Mouse (Mus musculus) urinary bladder, adult 2 months (tissue): ENCODE measurements around the gene Usp15. TPM values are rescaled to one million over a fixed set of nuclear protein-coding genes. Genes with fewer than 3 reads are reported as not detected.

ENCODE experiments used
- DNase-seq: peaks from one replicate; pipeline ENCODE4 v3.0.0; 2022; ENCODE audit warnings: low spot score
- polyA plus RNA-seq: library from polyadenylated mRNA; depleted of rRNA; stranded (reverse); fragments of >200 nt; gene quantifications from 2 replicates; pipeline ENCODE4 v1.2.3, GENCODE M21; 2012

Gene Usp15
- polyA plus RNA-seq, 1 experiment: 46.0 TPM

GRCm38 (mm10) chr10:123108121-123108520 is 88.7 kb downstream of the Usp15 start:
- no peak for DNase-seq

GRCm38 (mm10) chr10:123101303-123101702 is 95.5 kb downstream of the Usp15 start:
- no peak for DNase-seq

GRCm38 (mm10) chr10:123100584-123100983 is 96.2 kb downstream of the Usp15 start:
- DNase-seq: no peak

GRCm38 (mm10) chr10:123094504-123094903 is 102.3 kb downstream of the Usp15 start:
- DNase-seq: no peak

GRCm38 (mm10) chr10:123092577-123092976 is 104.2 kb downstream of the Usp15 start:
- DNase-seq: no peak

- DNase-seq: no peak
Observed at GRCm38 (mm10) chr10:123091737-123092136, 105.1 kb downstream of the Usp15 start.

- DNase-seq: no peak
Observed at GRCm38 (mm10) chr10:123089425-123089930, 107.3 kb downstream of the Usp15 start.

GRCm38 (mm10) chr10:123086847-123087246 is 109.9 kb downstream of the Usp15 start:
- DNase-seq: no peak

- DNase-seq: no peak
Observed at GRCm38 (mm10) chr10:123084900-123085641, 111.7 kb downstream of the Usp15 start.

- no peak for DNase-seq
Observed at GRCm38 (mm10) chr10:123084307-123084706, 112.5 kb downstream of the Usp15 start.

- peak; percentile 95 for DNase-seq
Observed at GRCm38 (mm10) chr10:123076245-123077023, 120.4 kb downstream of the Usp15 start, which contains the start of gene Mon2. Mon2 (minus strand) TSS chr10:123076505.

- no peak for DNase-seq
Observed at GRCm38 (mm10) chr10:123075751-123076242, 121.0 kb downstream of the Usp15 start.

GRCm38 (mm10) chr10:123071997-123072396 is 124.8 kb downstream of the Usp15 start:
- DNase-seq: no peak

- no peak for DNase-seq
Observed at GRCm38 (mm10) chr10:123063021-123063420, 133.8 kb downstream of the Usp15 start.

GRCm38 (mm10) chr10:123060831-123061230 is 136.0 kb downstream of the Usp15 start:
- DNase-seq: no peak

GRCm38 (mm10) chr10:123057082-123057481 is 139.7 kb downstream of the Usp15 start:
- DNase-seq: no peak

GRCm38 (mm10) chr10:123056463-123056862 is 140.3 kb downstream of the Usp15 start:
- DNase-seq: no peak

- DNase-seq: no peak
Observed at GRCm38 (mm10) chr10:123055205-123056000, 141.4 kb downstream of the Usp15 start.
